Mouse (Mus musculus) stomach, postnatal 0 days (tissue): Measurements from ENCODE around the gene Psmd1.

Source experiments
- CTCF ChIP-seq: IDR thresholded peaks from 2 replicates; pipeline ENCODE4 v1.5.1; 2016; ENCODE audit warnings: antibody characterized with exemption, low read depth, mild to moderate bottlenecking, moderate library complexity
- EP300 ChIP-seq: optimal IDR thresholded peaks from 2 replicates; pipeline ENCODE3; 2016; ENCODE audit warnings: antibody characterized with exemption

GRCm38 (mm10) chr1:86105054-86105453 lies 40.9 kb downstream of the Psmd1 start:
- TF ChIP-seq CTCF, result no peak
- TF ChIP-seq EP300, result no peak
